Mouse (Mus musculus) fibroblast of lung, adult 2 months (primary cell): Measurements from ENCODE around the gene Spag9.
"Not testable (repeated sequence)": the region's sequence is repeated elsewhere in the genome, so short reads cannot be mapped to it uniquely, and the experiment has no call there.

Experiments used
- DNase-seq: peaks from one replicate; pipeline ENCODE4 v3.0.0-alpha.2; 2011; ENCODE audit warnings: low read depth

Spag9 gene

GRCm38 (mm10) chr11:93986298-93986697 is 9.6 kb upstream of the Spag9 start:
- no peak for DNase-seq

DNA sequence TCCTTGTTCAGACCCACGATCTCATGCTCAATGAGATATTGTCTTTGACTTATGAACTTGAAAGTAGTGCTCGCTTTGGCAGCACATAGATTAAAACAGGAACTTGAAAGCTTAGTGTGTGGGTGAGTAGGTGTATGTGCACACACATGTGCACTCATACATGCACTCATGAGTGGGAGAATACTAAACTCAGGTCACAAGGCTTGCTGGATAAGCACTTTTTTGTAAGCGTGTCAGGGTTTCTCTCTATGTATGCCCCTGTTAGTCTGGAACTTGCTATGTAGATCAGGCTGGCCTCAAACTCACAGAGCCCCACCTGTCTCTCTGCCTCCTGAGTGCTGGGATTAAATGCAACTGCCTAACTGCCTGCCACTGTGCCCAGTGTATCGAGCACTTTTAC is 8.9 kb upstream of the Spag9 start:
- DNase-seq = no peak

- no peak for DNase-seq
These were observed 8.1 kb upstream of the Spag9 start for GRCm38 (mm10) chr11:93987625-93988327.

DNA sequence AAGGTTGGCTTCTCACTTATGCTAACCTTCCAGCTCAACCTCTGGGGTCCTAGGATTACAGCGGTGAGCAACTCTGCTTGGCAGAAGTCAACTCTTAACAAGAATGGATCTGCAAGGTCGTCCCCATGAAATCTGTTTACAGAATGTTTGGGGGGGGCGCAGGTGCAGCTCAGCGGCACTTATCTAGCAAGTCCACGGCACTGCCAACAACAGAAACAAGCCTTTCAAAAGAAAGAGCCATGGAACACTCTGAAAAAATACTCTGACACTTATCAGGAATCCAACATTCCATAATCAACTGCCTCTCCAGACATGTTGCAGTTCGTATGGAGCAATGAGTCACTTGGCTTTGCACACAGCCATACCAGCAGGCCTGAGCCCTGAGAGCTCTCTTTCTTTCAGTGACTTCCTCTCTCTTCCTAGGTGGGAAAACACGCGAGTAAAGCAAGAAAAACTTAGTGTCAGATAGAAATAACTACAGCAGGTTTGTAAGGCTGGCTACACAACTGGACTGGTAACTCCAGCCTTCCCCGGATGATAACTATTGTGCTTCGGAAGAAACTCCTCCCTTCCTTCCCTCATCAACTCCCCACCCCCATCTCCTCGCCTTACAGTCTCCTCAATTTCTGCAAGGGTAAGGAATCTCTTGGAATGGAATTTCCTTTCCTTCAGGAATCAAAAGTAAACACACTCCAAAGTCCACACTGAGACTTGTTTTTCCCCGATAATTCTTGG is 7.4 kb upstream of the Spag9 start:
- DNase-seq = peak; percentile 21

GRCm38 (mm10) chr11:93994531-93994930 is 1.4 kb upstream of the Spag9 start:
- no peak for DNase-seq

DNA sequence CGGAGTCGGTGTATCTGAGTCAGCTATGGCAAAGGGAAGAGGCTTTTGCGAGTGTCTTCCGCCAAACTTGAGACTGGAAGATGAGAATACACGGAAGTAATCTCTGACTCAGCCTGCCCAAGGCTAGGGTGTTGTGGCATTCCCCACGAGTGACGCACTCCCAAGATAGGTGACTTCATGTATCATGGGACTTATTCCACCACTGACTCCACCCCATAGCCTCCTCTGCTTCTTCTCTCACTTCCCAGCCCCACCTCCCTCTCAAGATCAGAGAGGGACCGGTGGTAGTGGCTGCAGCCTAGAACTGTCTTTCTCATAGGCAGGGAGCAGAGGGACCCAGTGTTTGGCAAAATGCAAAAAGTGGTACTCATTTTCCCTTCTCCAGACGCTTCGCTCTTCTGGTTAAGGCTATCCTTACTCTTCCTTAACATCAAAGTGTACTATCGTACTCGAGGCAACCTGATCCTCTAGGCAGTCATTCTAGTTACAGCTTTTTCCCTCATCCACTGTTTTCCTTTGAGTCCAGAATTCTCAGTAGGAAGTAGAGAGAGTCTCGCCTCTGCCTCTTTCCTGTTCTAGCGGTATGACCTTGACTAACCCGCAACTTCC is 676 bp upstream of the Spag9 start:
- DNase-seq = peak; percentile 91

DNA sequence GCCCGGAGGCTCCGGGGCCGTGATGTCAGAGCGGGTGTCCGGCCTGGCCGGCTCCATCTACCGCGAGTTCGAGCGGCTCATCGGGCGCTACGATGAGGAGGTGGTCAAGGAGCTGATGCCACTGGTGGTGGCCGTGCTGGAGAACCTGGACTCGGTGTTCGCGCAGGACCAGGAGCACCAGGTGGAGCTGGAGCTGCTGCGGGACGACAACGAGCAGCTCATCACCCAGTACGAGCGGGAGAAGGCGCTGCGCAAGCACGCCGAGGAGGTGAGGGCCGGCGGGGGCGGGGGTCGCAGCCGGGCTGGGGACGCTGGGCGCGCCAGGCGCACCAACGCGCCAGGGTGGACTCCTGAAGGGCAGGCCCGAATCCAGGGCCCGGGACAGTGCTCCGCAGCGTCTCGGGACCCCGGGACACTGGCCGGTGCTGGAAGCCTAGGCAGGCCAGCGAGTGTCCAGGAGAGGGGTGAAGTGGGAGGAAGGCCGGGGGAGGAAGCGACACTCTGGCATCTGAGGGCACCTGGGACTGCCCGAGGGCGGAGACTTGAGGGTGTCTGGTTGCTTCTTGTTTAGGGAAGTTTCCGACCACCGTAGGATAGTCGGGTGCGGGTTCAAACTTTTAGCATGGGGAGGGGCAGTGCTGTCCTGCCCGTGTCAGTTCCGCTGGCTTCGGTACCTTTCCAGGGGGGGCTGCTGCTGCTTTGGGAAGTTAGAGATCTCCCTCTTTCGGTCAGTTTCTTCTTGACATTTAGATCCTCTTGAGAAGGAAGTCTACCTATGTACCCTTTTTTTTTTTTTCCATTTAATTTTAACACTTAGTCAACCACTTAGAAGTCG is 632 bp downstream of the Spag9 start:
- DNase-seq = peak; percentile 25

GRCm38 (mm10) chr11:93997141-93997775 is 1.4 kb downstream of the Spag9 start:
- DNase-seq = no peak

GRCm38 (mm10) chr11:93999276-93999675 is 3.4 kb downstream of the Spag9 start:
- no peak for DNase-seq

GRCm38 (mm10) chr11:94003346-94003745 is 7.5 kb downstream of the Spag9 start:
- no peak for DNase-seq

- DNase-seq = no peak
These were observed 23.2 kb downstream of the Spag9 start for GRCm38 (mm10) chr11:94019091-94019490.

DNA sequence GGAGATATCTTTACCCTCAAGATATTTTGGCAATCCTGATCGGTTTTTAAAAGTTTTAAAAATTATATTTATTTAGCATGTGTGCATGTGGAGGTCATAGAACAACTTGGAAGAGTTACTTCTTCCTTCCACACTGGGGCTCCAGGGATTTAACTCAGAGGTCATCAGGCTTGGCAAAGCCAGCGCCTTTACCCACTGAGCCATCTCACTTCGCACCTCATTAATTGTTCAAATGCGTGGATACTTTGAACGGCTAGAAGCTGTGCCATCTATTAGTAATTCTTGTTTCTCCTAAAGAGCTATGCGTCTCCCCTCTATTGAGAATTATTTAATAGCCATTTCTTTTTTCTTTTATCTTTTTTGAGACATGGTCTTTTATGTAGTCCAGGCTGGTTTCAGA is 24.5 kb downstream of the Spag9 start:
- no peak for DNase-seq

DNA sequence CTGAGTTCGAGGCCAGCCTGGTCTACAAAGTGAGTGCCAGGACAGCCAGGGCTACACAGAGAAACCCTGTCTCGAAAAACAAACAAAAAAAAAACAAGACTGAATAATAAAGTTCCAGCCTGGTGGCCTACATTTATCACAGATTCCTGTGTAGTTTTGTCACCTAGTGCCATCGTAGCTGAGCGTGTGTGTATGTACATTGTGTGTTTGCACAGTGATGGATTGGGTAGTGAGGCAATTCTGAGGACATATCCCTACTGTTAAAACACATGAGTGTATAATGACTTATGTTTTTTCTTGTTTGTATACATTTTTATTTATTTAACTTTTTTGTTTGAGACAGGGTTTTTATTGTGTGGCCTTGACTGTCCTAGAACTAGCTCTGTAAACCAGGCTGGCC is 30.4 kb downstream of the Spag9 start:
- no peak for DNase-seq

GRCm38 (mm10) chr11:94032084-94032483 is 36.2 kb downstream of the Spag9 start:
- no peak for DNase-seq

DNA sequence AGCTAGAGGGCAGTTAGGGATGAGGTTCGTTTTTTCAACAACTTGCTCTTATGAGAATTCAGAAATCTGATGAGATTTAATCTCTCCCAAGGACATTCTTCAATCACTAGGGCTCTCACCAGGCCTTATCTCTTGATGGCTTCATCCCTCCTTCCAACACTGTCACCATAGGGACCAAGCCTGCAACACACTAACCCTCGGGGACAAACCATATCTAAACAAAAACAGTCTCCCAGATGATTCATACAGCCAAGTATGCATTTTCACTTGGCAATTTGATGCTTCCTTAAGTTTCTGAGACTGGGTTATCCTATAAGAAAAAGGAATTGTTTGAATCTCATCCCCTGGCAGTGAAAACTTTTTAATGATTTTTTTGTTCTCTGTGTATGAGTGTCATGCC is 37.1 kb downstream of the Spag9 start:
- DNase-seq = peak; percentile 2

DNA sequence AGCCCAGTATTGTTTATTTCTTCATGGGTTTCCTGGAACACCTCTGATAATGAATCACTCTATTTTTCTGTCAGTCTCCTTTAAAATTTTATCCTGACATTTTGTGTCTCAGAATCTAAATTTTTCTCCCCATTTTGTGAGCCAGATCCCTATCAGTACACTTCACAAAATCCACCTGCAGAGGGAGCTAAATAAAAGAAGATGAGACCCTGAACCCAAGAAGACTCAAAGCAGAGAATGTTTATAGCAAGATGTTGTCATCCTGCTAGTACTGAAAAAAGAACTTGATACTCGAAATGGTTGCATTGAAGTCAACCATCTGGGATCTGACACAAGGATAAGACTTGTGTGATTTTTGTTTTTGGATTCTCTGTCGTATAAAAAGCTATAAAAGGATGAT is 40.1 kb downstream of the Spag9 start:
- peak; percentile 2 for DNase-seq

DNA sequence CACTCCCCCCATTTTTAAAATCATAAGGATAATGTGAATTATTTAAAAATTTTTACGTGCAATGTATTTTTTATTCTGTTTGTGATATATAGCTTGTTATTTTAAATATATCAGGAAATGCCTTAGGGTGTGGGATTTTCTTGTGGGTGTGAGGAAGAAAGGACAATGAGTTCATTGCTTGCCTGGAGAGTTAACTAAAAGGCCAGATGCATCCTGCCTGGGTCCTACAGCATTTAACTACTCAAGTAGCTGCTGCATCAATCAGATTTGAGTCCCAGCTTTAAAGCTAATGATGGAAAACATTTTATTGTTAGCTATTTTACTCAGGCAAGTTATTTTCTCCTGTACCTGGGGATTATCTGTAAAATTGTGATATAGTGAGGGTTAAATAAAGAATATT is 45.6 kb downstream of the Spag9 start:
- DNase-seq = no peak

DNA sequence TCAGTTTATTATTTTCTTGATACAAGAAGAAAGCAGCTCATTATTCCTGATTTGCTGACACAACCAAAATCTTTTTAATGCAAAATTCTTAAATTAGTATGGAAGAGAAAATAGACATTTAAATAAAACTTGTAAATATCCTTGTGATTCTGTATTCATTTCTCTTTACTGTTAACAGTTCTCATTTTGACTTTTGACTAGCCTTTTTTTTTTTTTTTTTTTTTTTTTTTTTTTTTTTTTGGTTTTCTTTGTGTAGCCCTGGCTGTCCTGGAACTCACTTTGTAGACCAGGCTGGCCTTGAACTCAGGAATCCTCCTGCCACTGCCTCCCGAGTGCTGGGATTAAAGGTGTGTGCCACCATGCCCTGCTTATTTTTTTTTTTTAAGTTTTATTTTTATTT is 46.4 kb downstream of the Spag9 start:
- not testable (repeated sequence) for DNase-seq

GRCm38 (mm10) chr11:94043998-94044985 is 48.4 kb downstream of the Spag9 start:
- DNase-seq = peak; percentile 27

- DNase-seq = no peak
These were observed 49.1 kb downstream of the Spag9 start for GRCm38 (mm10) chr11:94045016-94045415.

DNA sequence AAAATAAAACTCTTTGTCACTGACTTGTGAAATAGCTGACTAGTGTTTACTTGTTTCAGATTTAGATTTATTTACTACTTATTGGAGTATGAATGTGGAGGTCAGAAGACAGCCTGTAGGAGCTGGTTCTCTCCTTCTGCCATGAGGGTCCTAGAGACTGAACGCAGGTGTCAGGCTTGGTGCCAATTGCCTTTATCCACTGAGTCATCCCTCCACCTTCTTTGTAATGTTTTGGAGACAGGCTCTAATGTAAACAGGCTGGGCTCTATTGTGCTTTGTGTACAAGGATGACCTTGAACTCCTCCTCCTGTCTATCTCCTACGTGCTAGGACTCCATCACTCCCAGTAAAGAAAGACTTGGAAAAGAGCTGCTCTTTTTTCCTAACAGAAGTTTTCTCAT is 51.4 kb downstream of the Spag9 start:
- DNase-seq = no peak
